Mouse (Mus musculus) lung, postnatal 25 days (tissue): ENCODE data around the gene Snrpa1.

Experiments used
- DNase-seq: peaks from one replicate; pipeline ENCODE4 v3.0.0; 2022; ENCODE audit warnings: low spot score

The Snrpa1 gene

GRCm38 (mm10) chr7:66058703-66059102 lies at the start of gene Snrpa1:
Snrpa1 (plus strand) TSS chr7:66059003.
- no peak for DNase-seq

GRCm38 (mm10) chr7:66010518-66010917 lies 48.3 kb upstream of the Snrpa1 start:
- no peak for DNase-seq

GRCm38 (mm10) chr7:66027747-66028146 lies 31.1 kb upstream of the Snrpa1 start:
- DNase-seq, result no peak

- DNase-seq, result peak; percentile 16
Measured at GRCm38 (mm10) chr7:66028766-66029512, 29.9 kb upstream of the Snrpa1 start.

- no peak for DNase-seq
Measured at GRCm38 (mm10) chr7:66036809-66037208, 22.0 kb upstream of the Snrpa1 start.

- DNase-seq, result no peak
Measured at GRCm38 (mm10) chr7:66038261-66038660, 20.5 kb upstream of the Snrpa1 start.

- DNase-seq, result no peak
Measured at GRCm38 (mm10) chr7:66038730-66039129, 20.1 kb upstream of the Snrpa1 start.

GRCm38 (mm10) chr7:66040026-66040814 lies 18.6 kb upstream of the Snrpa1 start:
- no peak for DNase-seq

GRCm38 (mm10) chr7:66043552-66044459 lies 15.0 kb upstream of the Snrpa1 start, which contains the start of gene Gm45213:
Gm45213 (plus strand) TSS chr7:66043602.
- DNase-seq, result no peak

GRCm38 (mm10) chr7:66044617-66045016 lies 14.2 kb upstream of the Snrpa1 start:
- DNase-seq, result no peak

- peak; percentile 32 for DNase-seq
Measured at GRCm38 (mm10) chr7:66046921-66047918, 11.6 kb upstream of the Snrpa1 start.

- DNase-seq, result no peak
Measured at GRCm38 (mm10) chr7:66047975-66048374, 10.8 kb upstream of the Snrpa1 start.

- no peak for DNase-seq
Measured at GRCm38 (mm10) chr7:66048446-66049230, 10.2 kb upstream of the Snrpa1 start.

- DNase-seq, result no peak
Measured at GRCm38 (mm10) chr7:66053946-66054483, 4.8 kb upstream of the Snrpa1 start.

GRCm38 (mm10) chr7:66055356-66055755 lies 3.4 kb upstream of the Snrpa1 start:
- peak; percentile 11 for DNase-seq

- DNase-seq, result peak; percentile 85
Measured at GRCm38 (mm10) chr7:66060066-66060956, 1.5 kb downstream of the Snrpa1 start.

GRCm38 (mm10) chr7:66061057-66061456 lies 2.3 kb downstream of the Snrpa1 start:
- no peak for DNase-seq

- DNase-seq, result no peak
Measured at GRCm38 (mm10) chr7:66076411-66076810, 17.6 kb downstream of the Snrpa1 start.
